Mouse (Mus musculus): ENCODE results near the gene Gse1. TPM values are rescaled to one million over a fixed set of nuclear protein-coding genes. Genes with fewer than 3 reads are reported as not detected.

Gse1 gene
- polyA plus RNA-seq, 1 experiment from 2014 or later = 12.2 TPM

DNA sequence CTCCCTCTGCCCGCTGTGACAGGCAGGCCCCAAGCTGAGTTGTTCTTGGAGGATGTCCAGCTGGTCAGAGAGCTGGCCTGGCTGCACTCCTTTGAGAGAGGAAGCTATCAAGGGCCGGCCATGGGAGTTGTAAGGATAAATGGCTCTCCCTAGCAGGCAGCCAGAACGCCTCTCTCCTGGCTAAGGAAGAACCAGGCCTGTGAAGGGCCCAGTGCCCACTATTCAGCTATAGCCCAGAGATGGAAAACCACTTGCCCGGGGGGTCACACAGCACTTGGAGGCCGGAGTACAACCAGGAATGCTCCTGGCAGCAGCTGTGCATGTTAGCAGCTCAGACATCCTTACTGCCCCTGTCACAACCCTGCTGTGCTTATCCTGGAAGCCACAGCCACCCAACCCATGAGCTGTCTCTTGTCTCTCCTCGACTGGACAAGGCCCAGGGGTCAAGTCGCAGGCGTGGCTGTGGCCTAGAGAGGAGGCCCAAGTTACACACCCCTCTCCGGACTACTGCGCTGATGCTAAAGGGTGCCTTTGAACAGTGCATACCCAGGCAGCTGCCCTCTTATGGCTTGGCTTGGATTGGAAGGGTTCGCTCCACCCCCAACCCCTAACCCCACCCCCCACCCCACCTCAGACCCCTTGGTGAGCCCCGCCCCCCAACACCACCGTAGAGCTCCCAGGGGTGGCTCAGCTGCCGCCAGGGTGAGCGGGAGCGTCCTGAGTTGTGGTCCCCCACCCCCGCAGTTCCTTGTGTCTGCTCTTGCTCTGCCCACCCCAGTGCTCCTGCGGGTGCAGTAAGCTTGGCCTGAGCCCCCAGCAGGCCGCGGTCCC, 276.2 kb downstream of the Gse1 start:
- 4% methylated on average over 20 of the region's 20 CpGs for WGBS
- H3K9me3 ChIP-seq (replicated peaks) = no peaks in the 10 kb centered on the region
- peak; percentile 22; the same call in 1 of the 2 replicates for ATAC-seq (ENCODE audit: low FRiP score)
- peak overlapping the region; percentile 85 for H3K27ac ChIP-seq (replicated peaks)
- H3K9ac ChIP-seq (replicated peaks) = peak overlapping the region; percentile 47
- peak overlapping the region; percentile 57 for H3K4me2 ChIP-seq
- no peaks in the 10 kb centered on the region for H3K27me3 ChIP-seq (replicated peaks)
- H3K4me1 ChIP-seq = peaks cover 88% of the 10 kb centered on the region
- no peaks in the 10 kb centered on the region for H3K36me3 ChIP-seq
- peak overlapping the region; percentile 19 for H3K4me3 ChIP-seq (replicated peaks)

DNA sequence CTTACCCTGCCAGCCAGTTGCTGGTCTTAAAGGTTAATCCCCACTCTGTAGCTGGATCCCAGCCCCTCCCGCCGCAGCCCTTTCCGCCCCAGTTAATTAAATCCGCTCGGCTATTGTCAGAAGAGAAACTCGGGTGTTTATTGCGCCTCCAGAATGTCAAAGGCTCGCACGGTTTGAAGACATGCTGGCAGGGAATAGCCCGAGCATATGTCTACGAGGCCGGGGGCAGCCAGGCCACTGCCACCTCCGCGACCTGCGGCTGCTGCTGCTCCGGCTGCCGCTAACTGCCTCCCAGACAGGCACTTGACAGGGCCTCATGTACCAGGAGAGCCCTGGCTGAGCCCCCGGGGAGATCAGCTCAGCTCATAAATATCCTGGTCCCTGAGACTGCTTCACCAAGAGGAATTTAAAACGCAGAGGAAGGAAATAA, 276.8 kb downstream of the Gse1 start:
- under 1% methylated on average over 19 of the region's 19 CpGs for WGBS

DNA sequence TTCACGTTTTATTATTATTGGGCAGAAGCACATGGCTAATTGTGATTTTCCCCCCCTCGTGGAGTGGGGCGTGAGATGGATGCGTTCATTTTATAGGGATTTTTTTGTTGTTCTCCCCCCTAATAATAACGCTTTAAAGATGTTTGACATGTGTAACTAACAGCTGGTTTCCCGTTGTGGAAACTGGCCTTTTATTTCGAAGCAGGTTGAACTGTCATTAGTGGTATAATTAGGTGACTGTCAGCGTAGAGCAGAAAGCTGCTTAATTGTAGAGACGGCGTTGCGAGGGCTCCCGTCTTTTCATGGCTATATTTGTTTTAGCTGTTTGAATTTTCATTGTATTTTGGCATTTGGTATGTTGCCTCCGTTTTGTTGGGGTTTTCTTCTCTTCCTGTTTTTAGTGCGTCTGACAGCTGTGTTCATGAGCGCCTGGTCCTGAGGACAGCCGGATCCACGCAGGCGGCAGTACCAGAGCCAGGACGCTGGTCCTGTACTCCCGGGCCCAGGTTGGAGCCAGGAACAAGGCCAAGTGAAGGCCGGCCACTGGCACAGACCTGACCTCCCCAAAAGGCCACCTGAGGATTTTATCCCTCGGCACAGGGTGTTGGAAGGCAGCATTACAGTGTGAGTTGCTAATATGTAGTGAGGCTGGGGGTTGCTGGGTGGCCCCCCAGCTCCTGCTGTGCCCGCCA, 277.5 kb downstream of the Gse1 start:
- H3K9ac ChIP-seq (replicated peaks) = peak overlapping the region; percentile 47
- H3K27me3 ChIP-seq (replicated peaks) = no peaks in the 10 kb centered on the region
- peak overlapping the region; percentile 19; the same call in 1 of the 2 replicates for H3K4me3 ChIP-seq (replicated peaks)
- peak overlapping the region; percentile 57 for H3K4me2 ChIP-seq
- H3K36me3 ChIP-seq = no peaks in the 10 kb centered on the region
- H3K27ac ChIP-seq (replicated peaks) = peak overlapping the region; percentile 85
- H3K9me3 ChIP-seq (replicated peaks) = no peaks in the 10 kb centered on the region
- WGBS = 12% methylated on average over 23 of the region's 23 CpGs
- H3K4me1 ChIP-seq = peaks cover 92% of the 10 kb centered on the region
- no peak for ATAC-seq (ENCODE audit: low FRiP score)

More for the DNA sequence above, 276.8 kb downstream of the Gse1 start:
- no peaks in the 10 kb centered on the region for H3K36me3 ChIP-seq
- peak overlapping the region; percentile 47 for H3K9ac ChIP-seq (replicated peaks)
- H3K27me3 ChIP-seq (replicated peaks) = no peaks in the 10 kb centered on the region
- H3K4me2 ChIP-seq = peak overlapping the region; percentile 57
- H3K4me1 ChIP-seq = peaks cover 92% of the 10 kb centered on the region
- H3K9me3 ChIP-seq (replicated peaks) = no peaks in the 10 kb centered on the region
- peak overlapping the region; percentile 85 for H3K27ac ChIP-seq (replicated peaks)
- H3K4me3 ChIP-seq (replicated peaks) = peak overlapping the region; percentile 19
- ATAC-seq (ENCODE audit: low FRiP score) = no peak

DNA sequence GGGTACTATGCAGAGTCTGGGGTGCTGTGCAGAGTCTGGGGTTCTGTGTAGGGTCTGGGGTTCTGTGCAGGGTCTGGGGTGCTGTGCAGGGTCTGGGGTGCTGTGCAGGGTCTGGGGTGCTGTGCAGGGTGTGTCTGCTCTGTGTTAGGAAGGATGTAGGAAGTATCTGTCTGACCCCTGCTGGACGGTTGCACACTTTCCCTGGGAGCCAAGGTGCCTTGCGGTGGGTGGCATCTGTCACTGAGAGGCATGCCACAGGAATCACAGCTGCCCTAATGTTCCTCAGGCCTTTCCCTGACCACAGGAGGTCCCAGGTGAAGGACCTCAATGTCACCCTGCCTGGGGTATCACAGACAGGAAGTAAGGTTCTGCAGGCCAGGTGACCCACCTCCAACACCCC, 278.3 kb downstream of the Gse1 start:
- no peak overlapping the region for H3K27ac ChIP-seq (replicated peaks)
- peaks cover 92% of the 10 kb centered on the region for H3K4me1 ChIP-seq
- WGBS = 36% methylated on average over 2 of the region's 2 CpGs
- H3K4me3 ChIP-seq (replicated peaks) = no peak overlapping the region
- no peak for ATAC-seq (ENCODE audit: low FRiP score)
- no peak overlapping the region for H3K9ac ChIP-seq (replicated peaks)
- H3K27me3 ChIP-seq (replicated peaks) = no peaks in the 10 kb centered on the region
- H3K36me3 ChIP-seq = no peaks in the 10 kb centered on the region
- H3K4me2 ChIP-seq = no peak overlapping the region
- H3K9me3 ChIP-seq (replicated peaks) = no peaks in the 10 kb centered on the region

- H3K36me3 ChIP-seq = no peaks in the 10 kb centered on the region
- no peak overlapping the region for H3K4me3 ChIP-seq (replicated peaks)
- no peak overlapping the region for H3K27ac ChIP-seq (replicated peaks)
- 88% methylated on average over 9 of the region's 9 CpGs for WGBS
- no peaks in the 10 kb centered on the region for H3K9me3 ChIP-seq (replicated peaks)
- peaks cover 95% of the 10 kb centered on the region for H3K4me1 ChIP-seq
- no peaks in the 10 kb centered on the region for H3K27me3 ChIP-seq (replicated peaks)
- no peak overlapping the region for H3K4me2 ChIP-seq
- no peak for ATAC-seq (ENCODE audit: low FRiP score)
- no peak overlapping the region for H3K9ac ChIP-seq (replicated peaks)
Observed at GRCm38 (mm10) chr8:120507290-120507689, 279.0 kb downstream of the Gse1 start.

GRCm38 (mm10) chr8:120509136-120510034, 281.1 kb downstream of the Gse1 start:
- Histone ChIP-seq H3K4me2 (peak overlapping the region; percentile 40), H3K9me3 (replicated peaks) (no peaks in the 10 kb centered on the region), H3K9ac (replicated peaks) (no peak overlapping the region), H3K36me3 (no peaks in the 10 kb centered on the region), H3K4me1 (peaks cover 96% of the 10 kb centered on the region), H3K27ac (replicated peaks) (peak overlapping the region; percentile 7; the same call in 1 of the 2 replicates), H3K4me3 (replicated peaks) (no peak overlapping the region), H3K27me3 (replicated peaks) (no peaks in the 10 kb centered on the region)
- whole genome bisulfite sequencing = 7% methylated on average over 21 of the region's 21 CpGs
- 0 out of 2 replicates have a peak, but pooled peaks have one; percentile 11 for ATAC-seq (ENCODE audit: low FRiP score)

- H3K36me3 ChIP-seq = no peaks in the 10 kb centered on the region
- no peak overlapping the region for H3K9ac ChIP-seq (replicated peaks)
- peak overlapping the region; percentile 40; the same call in 1 of the 2 replicates for H3K4me2 ChIP-seq
- no peak for ATAC-seq (ENCODE audit: low FRiP score)
- H3K27ac ChIP-seq (replicated peaks) = peak overlapping the region; percentile 7; the same call in 1 of the 2 replicates
- peaks cover 96% of the 10 kb centered on the region for H3K4me1 ChIP-seq
- no peaks in the 10 kb centered on the region for H3K9me3 ChIP-seq (replicated peaks)
- H3K27me3 ChIP-seq (replicated peaks) = no peaks in the 10 kb centered on the region
- no peak overlapping the region for H3K4me3 ChIP-seq (replicated peaks)
- 7% methylated on average over 4 of the region's 6 CpGs for WGBS
Observed at GRCm38 (mm10) chr8:120510035-120510416, 281.8 kb downstream of the Gse1 start.

GRCm38 (mm10) chr8:120510863-120511457, 282.7 kb downstream of the Gse1 start:
- Histone ChIP-seq H3K27ac (replicated peaks) (no peak overlapping the region), H3K27me3 (replicated peaks) (no peaks in the 10 kb centered on the region), H3K4me1 (peaks cover 96% of the 10 kb centered on the region), H3K4me3 (replicated peaks) (no peak overlapping the region), H3K36me3 (no peaks in the 10 kb centered on the region), H3K9me3 (replicated peaks) (no peaks in the 10 kb centered on the region), H3K4me2 (no peak overlapping the region), H3K9ac (replicated peaks) (no peak overlapping the region)
- WGBS = 31% methylated on average over 5 of the region's 5 CpGs
- ATAC-seq (ENCODE audit: low FRiP score) = no peak

GRCm38 (mm10) chr8:120511737-120512136, 283.5 kb downstream of the Gse1 start:
- Histone ChIP-seq H3K27ac (replicated peaks) (0 out of 2 replicates have a peak overlapping the region, but pooled peaks have one; percentile 10), H3K36me3 (no peaks in the 10 kb centered on the region), H3K27me3 (replicated peaks) (no peaks in the 10 kb centered on the region), H3K4me2 (no peak overlapping the region), H3K4me3 (replicated peaks) (no peak overlapping the region), H3K9ac (replicated peaks) (no peak overlapping the region), H3K9me3 (replicated peaks) (no peaks in the 10 kb centered on the region), H3K4me1 (peaks cover 96% of the 10 kb centered on the region)
- 24% methylated on average over 8 of the region's 8 CpGs for WGBS
- no peak for ATAC-seq (ENCODE audit: low FRiP score)

DNA sequence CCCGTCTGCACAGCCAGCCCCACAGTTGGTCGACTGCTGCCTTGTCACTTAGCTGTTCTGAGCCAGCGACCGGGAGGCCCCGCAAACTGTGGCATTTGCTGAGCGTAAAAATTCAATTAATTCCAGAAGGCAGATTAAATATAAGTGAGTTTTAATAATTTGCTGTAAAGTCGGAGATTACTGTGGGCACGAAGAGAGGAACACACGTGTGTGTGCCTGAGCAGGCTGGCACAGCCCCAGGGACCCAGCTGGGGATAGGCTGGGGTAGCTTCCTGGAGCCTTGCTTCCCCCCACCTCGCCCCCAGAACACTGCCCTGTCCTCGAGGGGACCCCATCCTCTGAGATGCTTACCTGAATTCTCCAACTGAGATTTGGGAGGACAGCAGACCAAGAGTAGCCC, 284.1 kb downstream of the Gse1 start:
- H3K27ac ChIP-seq (replicated peaks) = 0 out of 2 replicates have a peak overlapping the region, but pooled peaks have one; percentile 10
- no peaks in the 10 kb centered on the region for H3K36me3 ChIP-seq
- H3K27me3 ChIP-seq (replicated peaks) = no peaks in the 10 kb centered on the region
- H3K9ac ChIP-seq (replicated peaks) = no peak overlapping the region
- no peaks in the 10 kb centered on the region for H3K9me3 ChIP-seq (replicated peaks)
- peaks cover 100% of the 10 kb centered on the region for H3K4me1 ChIP-seq
- H3K4me3 ChIP-seq (replicated peaks) = no peak overlapping the region
- 25% methylated on average over 11 of the region's 11 CpGs for WGBS
- no peak overlapping the region for H3K4me2 ChIP-seq
- ATAC-seq (ENCODE audit: low FRiP score) = no peak

DNA sequence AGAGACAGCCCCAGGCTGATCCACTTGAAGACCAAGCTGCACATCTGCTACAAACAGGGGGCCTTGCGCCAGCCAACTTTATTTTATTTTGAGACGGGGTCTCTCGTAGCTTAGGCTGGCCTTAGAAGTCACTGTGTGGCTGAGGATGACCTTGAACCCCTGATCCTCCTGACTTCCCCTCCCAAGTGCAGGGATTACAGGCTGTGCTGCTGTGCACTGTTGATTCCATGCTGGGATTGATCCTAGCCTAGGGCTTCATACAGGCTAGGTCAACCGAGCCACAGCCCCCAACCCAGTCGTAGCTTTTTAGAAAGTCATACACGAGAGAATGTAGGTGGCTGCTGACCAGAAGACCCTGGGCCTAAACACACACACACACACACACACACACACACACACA, 284.9 kb downstream of the Gse1 start:
- 37% methylated on average over 6 of the region's 6 CpGs for WGBS
- no peaks in the 10 kb centered on the region for H3K27me3 ChIP-seq (replicated peaks)
- ATAC-seq (ENCODE audit: low FRiP score) = no peak
- no peak overlapping the region for H3K9ac ChIP-seq (replicated peaks)
- no peak overlapping the region for H3K4me3 ChIP-seq (replicated peaks)
- H3K36me3 ChIP-seq = no peaks in the 10 kb centered on the region
- H3K27ac ChIP-seq (replicated peaks) = no peak overlapping the region
- no peak overlapping the region for H3K4me2 ChIP-seq
- H3K4me1 ChIP-seq = peaks cover 100% of the 10 kb centered on the region
- no peaks in the 10 kb centered on the region for H3K9me3 ChIP-seq (replicated peaks)
